ENCODE assay signal across 15 mouse cellular contexts in the genomic region with DNA sequence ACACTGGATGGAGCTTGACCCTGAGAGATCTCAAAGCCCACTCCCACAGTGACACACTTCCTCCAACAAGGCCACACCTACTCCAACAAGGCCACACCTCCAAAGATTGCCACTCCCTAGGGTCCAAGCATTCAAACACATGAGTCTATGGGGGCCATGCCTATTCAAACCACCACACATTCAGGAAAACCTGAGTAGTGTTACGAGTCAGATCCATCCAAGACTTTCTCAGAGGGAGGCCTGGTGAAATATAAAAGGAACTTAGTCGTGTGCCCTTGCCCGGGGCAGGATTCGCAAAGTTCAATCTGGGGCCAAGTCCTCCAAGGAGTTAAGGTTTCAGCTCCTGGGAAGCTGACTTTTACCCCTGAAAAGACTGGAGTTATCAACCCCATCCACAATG.
"Had no signal": no experiment of that assay in that cellular context is flagged by ENCODE, and none has a peak within 500 bp of the region (broad histone marks: within the 10 kb centered on the region; RNA-seq: fewer than 3 reads in every experiment).

No protein-coding gene starts in this region.

- H3K9me3 ChIP-seq: neural tube, embryonic 15.5 days; stomach, embryonic 15.5 days had no signal

- H3K27ac ChIP-seq: neural tube, embryonic 15.5 days; stomach, embryonic 15.5 days; stomach, postnatal 0 days had no signal

- H3K27me3 ChIP-seq: neural tube, embryonic 15.5 days; stomach, embryonic 15.5 days had no signal

- H3K36me3 ChIP-seq: neural tube, embryonic 15.5 days; stomach, embryonic 15.5 days had no signal

- H3K9ac ChIP-seq: neural tube, embryonic 15.5 days; stomach, embryonic 15.5 days had no signal

- H3K4me1 ChIP-seq: neural tube, embryonic 15.5 days; stomach, embryonic 15.5 days had no signal

- DNase-seq: retina, postnatal 1 day; right cerebral cortex, adult 18-20 months; right cerebral cortex, postnatal 14 days; right cerebral cortex, postnatal 25 days; right cerebral cortex, postnatal 4 days; spleen, adult 18-20 months; thymus, adult 18-20 months; thymus, adult 2 months; thymus, postnatal 14 days; thymus, postnatal 25 days; thymus, postnatal 36 days; thymus, postnatal 4 days had no signal

- H3K4me2 ChIP-seq: neural tube, embryonic 15.5 days; stomach, embryonic 15.5 days had no signal

- H3K4me3 ChIP-seq: neural tube, embryonic 15.5 days; stomach, embryonic 15.5 days had no signal
